Mouse (Mus musculus) neural tube, embryonic 11.5 days (tissue): Measurements from ENCODE around the gene Spns2. TPM values are rescaled to one million over a fixed set of nuclear protein-coding genes. Genes with fewer than 3 reads are reported as not detected.

ENCODE experiments used
- ATAC-seq: fragments of 200-750 bp; cut with Nextera tagmentation; 2 replicates; pipeline ENCODE4 v1.8.0; 2017; ENCODE audit warnings: moderate number of reproducible peaks, mild to moderate bottlenecking, moderate TSS enrichment, moderate library complexity; ENCODE audit not compliant: insufficient read depth, low FRiP score, low TSS enrichment
- DNase-seq: peaks from one replicate; pipeline ENCODE4 v3.0.0-alpha.2; 2015; ENCODE audit warnings: low spot score
- H3K27ac ChIP-seq: fragments of 300-500 bp; sonication (generic); 2 replicates; pipeline ENCODE4 v1.5.1; 2014; ENCODE audit warnings: low read depth, mild to moderate bottlenecking, low read length
- H3K27me3 ChIP-seq: fragments of 300-500 bp; sonication (generic); 2 replicates; pipeline ENCODE4 v1.6.1; 2014; ENCODE audit warnings: mild to moderate bottlenecking, low read length, mixed read lengths; ENCODE audit not compliant: control insufficient read depth, insufficient read depth
- H3K36me3 ChIP-seq: fragments of 300-500 bp; sonication (generic); 2 replicates; pipeline ENCODE4 v1.6.1; 2014; ENCODE audit warnings: mild to moderate bottlenecking, low read length, moderate library complexity, mixed read lengths; ENCODE audit not compliant: control insufficient read depth, insufficient read depth
- H3K4me1 ChIP-seq: fragments of 300-500 bp; sonication (generic); 2 replicates; pipeline ENCODE4 v1.6.1; 2014; ENCODE audit warnings: low read length, mixed read lengths; ENCODE audit not compliant: control insufficient read depth, insufficient read depth
- H3K4me2 ChIP-seq: fragments of 300-500 bp; sonication (generic); 2 replicates; pipeline ENCODE4 v1.6.1; 2014; ENCODE audit warnings: low read depth, mild to moderate bottlenecking, moderate library complexity
- H3K4me3 ChIP-seq: fragments of 300-500 bp; sonication (generic); 2 replicates; pipeline ENCODE4 v1.5.1; 2014; ENCODE audit warnings: low read depth, low read length
- H3K9ac ChIP-seq: fragments of 300-500 bp; sonication (generic); 2 replicates; pipeline ENCODE4 v1.6.1; 2014; ENCODE audit warnings: mild to moderate bottlenecking, low read length
- H3K9me3 ChIP-seq: fragments of 300-500 bp; sonication (generic); 2 replicates; pipeline ENCODE4 v1.6.1; 2016; ENCODE audit warnings: low read length; ENCODE audit not compliant: control insufficient read depth
- WGBS: fragments of 180-500 bp; shearing (Covaris S2); extraction: QIAGEN DNeasy Blood & Tissue Kit; methylation state at CpG from one replicate; pipeline ENCODE4 v1.1.7; 2014; 5-methylcytosine and 5-hydroxymethylcytosine counted together
- polyA plus RNA-seq: library from polyadenylated mRNA; unstranded; fragments of >200 nt; fragmentation: Nextera tagmentation; extraction: Ambion mirVana; gene quantifications from 2 replicates; pipeline ENCODE4 v1.2.1, GENCODE M21; 2014

Gene Spns2
- polyA plus RNA-seq, 1 experiment from 2014 or later, result 7.1 TPM

GRCm38 (mm10) chr11:72419006-72419405, 70.7 kb downstream of the Spns2 start:
- Histone ChIP-seq H3K27me3 (no peaks in the 10 kb centered on the region), H3K4me1 (peaks cover 6% of the 10 kb centered on the region), H3K9me3 (no peaks in the 10 kb centered on the region), H3K4me3 (no peak overlapping the region), H3K36me3 (no peaks in the 10 kb centered on the region), H3K9ac (no peak overlapping the region), H3K4me2 (no peak overlapping the region), H3K27ac (no peak overlapping the region)
- DNase-seq (no peak), ATAC-seq (no peak)
- WGBS, result 93% methylated on average over 6 of the region's 6 CpGs

GRCm38 (mm10) chr11:72418227-72418626, 71.5 kb downstream of the Spns2 start:
- peaks cover 6% of the 10 kb centered on the region for H3K4me1 ChIP-seq
- H3K27ac ChIP-seq, result no peak overlapping the region

DNA sequence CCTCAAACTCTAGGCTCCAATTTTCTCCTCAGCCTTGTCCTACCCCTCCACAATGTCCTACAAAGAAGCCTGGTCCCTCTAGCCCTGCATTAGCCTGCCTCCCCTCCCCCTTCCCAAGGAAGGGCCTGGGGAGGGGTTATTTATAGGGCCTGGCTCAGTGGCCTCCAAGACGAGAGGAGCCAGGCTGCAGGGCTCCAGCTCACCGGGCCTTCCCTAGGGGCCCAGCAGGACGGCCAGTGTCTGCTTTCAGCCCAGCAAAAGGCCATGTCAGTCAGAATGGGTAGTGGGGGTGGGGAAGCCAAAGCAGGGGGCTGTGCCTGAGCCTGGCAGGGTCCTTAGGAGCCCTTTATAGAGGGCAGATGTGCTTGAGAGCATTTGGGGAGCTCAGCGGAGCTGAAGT, 72.3 kb downstream of the Spns2 start:
- Histone ChIP-seq H3K4me2 (no peak overlapping the region), H3K36me3 (no peaks in the 10 kb centered on the region), H3K4me3 (no peak overlapping the region), H3K27ac (no peak overlapping the region), H3K9me3 (no peaks in the 10 kb centered on the region), H3K27me3 (no peaks in the 10 kb centered on the region), H3K9ac (0 out of 2 replicates have a peak overlapping the region, but pooled peaks have one; percentile 5), H3K4me1 (peaks cover 6% of the 10 kb centered on the region)
- 6% methylated on average over 4 of the region's 4 CpGs for WGBS
- no peak for ATAC-seq
- DNase-seq, result no peak

More at GRCm38 (mm10) chr11:72418227-72418626, 71.5 kb downstream of the Spns2 start:
- ATAC-seq (no peak), DNase-seq (no peak)
- no peak overlapping the region for H3K4me2 ChIP-seq
- H3K4me3 ChIP-seq, result no peak overlapping the region
- WGBS, result 53% methylated on average over 8 of the region's 8 CpGs
- H3K36me3 ChIP-seq, result no peaks in the 10 kb centered on the region
- H3K27me3 ChIP-seq, result no peaks in the 10 kb centered on the region
- H3K9ac ChIP-seq, result no peak overlapping the region
- no peaks in the 10 kb centered on the region for H3K9me3 ChIP-seq

DNA sequence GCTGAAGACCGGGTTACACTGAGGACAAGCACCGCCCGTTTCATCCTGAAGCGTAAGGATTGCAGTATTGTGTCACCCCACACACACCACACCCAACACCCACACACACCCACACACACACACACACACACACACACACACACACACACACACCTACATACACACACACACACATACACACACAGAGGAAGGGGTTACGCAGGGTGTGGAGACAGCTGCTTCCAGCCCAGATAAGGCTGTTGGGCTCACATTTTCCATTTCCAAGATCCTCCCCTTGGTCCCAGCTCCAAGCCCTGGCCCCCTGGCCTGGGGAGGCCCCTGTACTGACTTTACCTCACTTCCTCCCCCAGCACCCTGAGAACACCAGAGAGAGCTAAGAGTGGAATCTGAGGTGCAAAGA, 73.0 kb downstream of the Spns2 start:
- 89% methylated on average over 5 of the region's 5 CpGs for WGBS
- Histone ChIP-seq H3K4me3 (no peak overlapping the region), H3K36me3 (no peaks in the 10 kb centered on the region), H3K9ac (no peak overlapping the region), H3K27me3 (no peaks in the 10 kb centered on the region), H3K4me2 (no peak overlapping the region), H3K9me3 (no peaks in the 10 kb centered on the region), H3K4me1 (peaks cover 6% of the 10 kb centered on the region), H3K27ac (no peak overlapping the region)
- DNase-seq (no peak), ATAC-seq (no peak)

DNA sequence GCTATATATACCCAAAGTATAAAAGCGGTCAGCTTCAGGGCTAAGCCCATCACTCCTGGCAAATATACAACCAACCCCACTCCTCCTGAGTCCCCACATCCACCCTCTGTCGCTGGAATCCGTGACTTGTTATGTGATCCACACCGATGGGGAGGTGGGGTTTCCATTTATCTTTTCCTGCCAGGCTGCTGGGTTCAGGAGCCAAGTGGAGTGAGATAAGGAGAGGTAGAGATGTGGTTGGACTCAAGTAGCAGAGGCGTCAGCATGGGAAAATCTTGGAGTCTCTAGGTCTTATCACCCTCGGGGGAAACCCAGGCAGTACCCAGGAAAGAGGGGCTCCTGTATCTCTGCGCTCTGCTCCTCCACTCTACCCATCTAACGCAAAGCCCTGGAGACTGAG, 74.5 kb downstream of the Spns2 start:
- no peak for DNase-seq
- no peaks in the 10 kb centered on the region for H3K36me3 ChIP-seq
- no peak for ATAC-seq
- H3K4me3 ChIP-seq, result no peak overlapping the region
- no peaks in the 10 kb centered on the region for H3K9me3 ChIP-seq
- H3K4me1 ChIP-seq, result peaks cover 8% of the 10 kb centered on the region
- no peak overlapping the region for H3K9ac ChIP-seq
- no peak overlapping the region for H3K27ac ChIP-seq
- 85% methylated on average over 8 of the region's 8 CpGs for WGBS
- H3K4me2 ChIP-seq, result no peak overlapping the region
- no peaks in the 10 kb centered on the region for H3K27me3 ChIP-seq

- Histone ChIP-seq H3K36me3 (no peaks in the 10 kb centered on the region), H3K9ac (no peak overlapping the region), H3K4me1 (peaks cover 10% of the 10 kb centered on the region), H3K4me2 (no peak overlapping the region), H3K4me3 (no peak overlapping the region), H3K27me3 (0 out of 2 replicates have a peak, but pooled peaks cover 2% of the 10 kb centered on the region), H3K27ac (no peak overlapping the region), H3K9me3 (no peaks in the 10 kb centered on the region)
- no peak for DNase-seq
- no peak for ATAC-seq
- 64% methylated on average over 5 of the region's 5 CpGs for WGBS
Observed at GRCm38 (mm10) chr11:72413601-72414190, 76.0 kb downstream of the Spns2 start.

GRCm38 (mm10) chr11:72413016-72413415, 76.7 kb downstream of the Spns2 start:
- no peak overlapping the region for H3K4me2 ChIP-seq
- H3K4me3 ChIP-seq, result no peak overlapping the region
- DNase-seq, result no peak
- no peaks in the 10 kb centered on the region for H3K9me3 ChIP-seq
- no peak for ATAC-seq
- H3K4me1 ChIP-seq, result peaks cover 10% of the 10 kb centered on the region
- 0 out of 2 replicates have a peak, but pooled peaks cover 2% of the 10 kb centered on the region for H3K27me3 ChIP-seq
- H3K9ac ChIP-seq, result no peak overlapping the region
- H3K27ac ChIP-seq, result no peak overlapping the region
- WGBS, result 81% methylated on average over 7 of the region's 7 CpGs
- H3K36me3 ChIP-seq, result no peaks in the 10 kb centered on the region

DNA sequence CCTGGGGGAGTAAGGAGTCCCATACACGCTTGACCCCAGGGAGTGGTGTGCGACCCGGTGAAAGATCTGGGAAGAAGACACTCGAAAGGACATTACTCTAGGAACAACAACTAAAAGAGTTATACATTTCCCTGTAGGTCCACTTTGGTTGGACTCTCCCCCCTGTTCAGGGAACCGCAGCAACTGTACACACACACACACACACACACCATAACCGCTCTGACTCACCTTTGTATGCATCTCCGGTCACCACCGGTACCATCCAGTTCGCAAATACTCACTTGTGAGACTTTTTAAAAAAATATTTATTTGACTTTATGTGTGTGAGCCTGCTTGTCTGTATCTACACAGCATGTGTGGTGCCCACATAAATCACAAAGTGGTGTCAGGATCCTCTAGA, 77.8 kb downstream of the Spns2 start:
- Histone ChIP-seq H3K27me3 (0 out of 2 replicates have a peak, but pooled peaks cover 2% of the 10 kb centered on the region), H3K9ac (no peak overlapping the region), H3K4me2 (peak overlapping the region; percentile 99), H3K27ac (no peak overlapping the region), H3K4me3 (peak overlapping the region; percentile 59), H3K36me3 (no peaks in the 10 kb centered on the region), H3K4me1 (peaks cover 8% of the 10 kb centered on the region), H3K9me3 (no peaks in the 10 kb centered on the region)
- ATAC-seq (peak; percentile 11; the same call in 1 of the 2 replicates), DNase-seq (no peak)
- 32% methylated on average over 9 of the region's 9 CpGs for WGBS
